Mouse (Mus musculus): ENCODE measurements around the gene Gm10228.
"Not testable (repeated sequence)": the region's sequence is repeated elsewhere in the genome, so short reads cannot be mapped to it uniquely, and the experiment has no call there.

Gene Gm10228

DNA sequence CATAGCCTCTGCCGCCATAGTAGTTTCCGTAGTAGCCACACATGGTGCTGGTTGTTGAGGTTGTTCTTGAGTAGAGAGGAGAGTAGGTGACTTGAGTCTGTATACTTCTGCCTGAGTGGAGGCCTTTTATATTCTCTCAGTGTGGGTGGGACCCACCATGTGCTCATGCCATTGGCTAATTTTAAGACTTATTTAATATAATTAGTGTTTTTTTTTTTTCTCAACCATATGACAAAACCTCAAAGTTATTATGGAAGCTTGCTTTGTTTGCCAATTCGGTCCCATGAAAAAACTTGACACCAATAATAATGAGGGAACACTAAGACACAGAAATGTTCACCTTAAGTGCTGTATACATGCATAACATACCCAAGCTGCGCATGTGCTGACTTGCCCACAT lies at the start of gene Gm10228:
Gm10228 (minus strand) TSS at position 101 of the 400 bp plus-strand sequence.
- DNase-seq (ENCODE audit: low spot score) = not testable (repeated sequence)

DNA sequence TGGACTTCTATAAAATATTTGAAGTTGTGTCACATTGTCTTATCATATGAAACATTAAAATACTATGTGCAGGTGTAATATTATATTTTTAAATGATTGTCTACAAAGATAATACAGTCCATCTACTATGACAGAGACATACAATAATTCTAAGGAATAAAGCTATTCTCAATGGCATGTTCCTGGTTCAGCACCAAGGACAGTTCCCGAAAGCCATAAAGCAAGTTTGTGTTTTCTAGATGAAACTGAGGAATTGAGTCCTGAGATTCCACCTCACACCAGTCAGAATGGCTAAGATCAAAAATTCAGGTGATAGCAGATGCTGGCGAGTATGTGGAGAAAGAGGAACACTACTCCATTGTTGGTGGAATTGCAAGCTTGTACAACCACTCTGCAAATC lies 29.8 kb upstream of the Gm10228 start:
- not testable (repeated sequence) for DNase-seq (ENCODE audit: low spot score)

DNA sequence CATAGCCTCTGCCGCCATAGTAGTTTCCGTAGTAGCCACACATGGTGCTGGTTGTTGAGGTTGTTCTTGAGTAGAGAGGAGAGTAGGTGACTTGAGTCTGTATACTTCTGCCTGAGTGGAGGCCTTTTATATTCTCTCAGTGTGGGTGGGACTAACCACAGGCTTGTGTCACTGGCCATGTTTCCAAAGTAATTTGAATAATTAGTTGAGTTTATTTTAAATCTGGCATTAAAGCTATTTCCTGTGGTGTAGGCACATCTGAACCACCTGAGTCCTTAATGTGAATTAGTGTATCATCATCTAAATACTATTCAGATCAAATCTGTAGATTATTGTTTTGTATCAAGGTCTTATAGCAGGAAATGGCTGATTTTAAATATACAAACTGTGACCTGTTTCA lies 22.6 kb upstream of the Gm10228 start, which contains the start of gene 1110025L11Rik:
1110025L11Rik (minus strand) TSS at position 101 of the 400 bp plus-strand sequence.
- not testable (repeated sequence) for DNase-seq (ENCODE audit: low spot score)

DNA sequence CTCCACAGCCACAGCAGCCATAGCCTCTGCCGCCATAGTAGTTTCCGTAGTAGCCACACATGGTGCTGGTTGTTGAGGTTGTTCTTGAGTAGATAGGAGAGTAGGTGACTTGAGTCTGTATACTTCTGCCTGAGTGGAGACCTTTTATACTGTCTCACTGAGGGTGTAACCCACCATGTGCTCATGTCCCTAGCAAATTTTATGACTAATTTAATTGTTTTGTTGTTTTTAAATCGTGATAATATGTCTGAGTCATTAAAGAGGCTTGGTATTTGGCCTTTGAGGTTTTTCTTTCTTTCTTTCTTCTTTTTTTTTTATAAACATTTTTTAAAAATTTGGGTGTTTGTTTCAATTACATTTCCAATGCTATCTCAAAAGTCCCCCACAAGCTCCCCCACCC lies 6.5 kb upstream of the Gm10228 start, which contains the start of gene Krtap6-5:
Krtap6-5 (minus strand) TSS at position 101 of the 400 bp plus-strand sequence.
- DNase-seq (ENCODE audit: low spot score) = no peak

DNA sequence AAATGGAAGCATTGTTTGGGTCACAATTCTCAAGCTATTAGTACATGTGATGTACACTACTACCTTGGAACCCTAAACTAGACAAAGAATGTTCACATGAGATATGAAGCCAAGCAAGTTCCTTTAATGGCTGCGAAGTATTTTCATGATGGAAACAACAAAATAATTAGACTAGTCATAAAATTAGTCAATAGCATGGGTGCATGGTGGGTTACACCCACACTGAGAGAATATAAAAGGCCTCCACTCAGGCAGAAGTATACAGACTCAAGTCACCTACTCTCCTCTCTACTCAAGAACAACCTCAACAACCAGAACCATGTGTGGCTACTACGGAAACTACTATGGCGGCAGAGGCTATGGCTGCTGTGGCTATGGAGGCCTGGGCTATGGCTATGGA lies 9.9 kb downstream of the Gm10228 start, which contains the start of gene Krtap6-1:
Krtap6-1 (plus strand) TSS at position 301 of the 400 bp plus-strand sequence.
- not testable (repeated sequence) for DNase-seq (ENCODE audit: low spot score)

- not testable (repeated sequence) for DNase-seq (ENCODE audit: low spot score)
Observed at GRCm38 (mm10) chr16:89014984-89015383, 26.3 kb downstream of the Gm10228 start, which contains the start of gene Gm10229. Gm10229 (plus strand) TSS chr16:89015284.

- DNase-seq (ENCODE audit: low spot score) = no peak
Observed at GRCm38 (mm10) chr16:89013973-89014372, 27.3 kb downstream of the Gm10228 start.

DNA sequence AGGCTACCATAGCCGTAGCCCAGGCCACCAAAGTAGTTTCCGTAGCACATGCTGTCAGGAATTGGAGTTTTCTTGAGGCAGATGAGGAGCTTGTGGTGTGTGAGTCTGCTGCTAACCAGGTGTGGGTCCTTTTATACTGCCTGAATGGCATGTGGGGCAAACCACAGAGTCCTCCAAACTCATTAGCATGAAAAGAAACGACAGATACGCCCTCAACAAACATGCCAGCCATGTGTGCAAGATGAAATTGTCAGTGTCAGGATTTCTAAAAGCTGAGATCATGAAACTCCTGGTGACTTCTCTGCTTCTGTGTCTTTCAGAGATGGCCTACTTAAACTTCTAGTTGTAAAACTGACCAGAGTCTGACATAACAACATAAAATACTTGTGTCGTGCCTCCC lies 30.6 kb downstream of the Gm10228 start, which contains the start of gene Krtap22-2:
Krtap22-2 (minus strand) TSS at position 101 of the 400 bp plus-strand sequence.
- DNase-seq (ENCODE audit: low spot score) = no peak

Data from testis, postnatal 14 days (tissue).